Mouse (Mus musculus) heart, postnatal 0 days (tissue): ENCODE results near the gene Prkar1b.

ENCODE experiments used
- CTCF ChIP-seq: IDR thresholded peaks from 2 replicates; pipeline ENCODE4 v1.5.1; 2016; ENCODE audit warnings: antibody characterized with exemption, control low read depth, low read depth
- EP300 ChIP-seq: IDR thresholded peaks from 2 replicates; pipeline ENCODE4 v1.6.1; 2016; ENCODE audit warnings: antibody characterized with exemption, low read depth

GRCm38 (mm10) chr5:139049367-139049766 lies 100.4 kb downstream of the Prkar1b start:
- TF ChIP-seq CTCF (no peak), EP300 (no peak)
